Mouse (Mus musculus) heart, postnatal 0 days (tissue): ENCODE results near the gene Aifm2. TPM values are rescaled to one million over a fixed set of nuclear protein-coding genes. Genes with fewer than 3 reads are reported as not detected.
A peak's percentile ranks its signal among the peaks of the same experiment; 100 is the strongest.

Experiments
- ATAC-seq: fragments of 200-750 bp; cut with Nextera tagmentation; 2 replicates; pipeline ENCODE4 v1.8.0; 2017; ENCODE audit warnings: low read depth, moderate number of reproducible peaks, moderate library complexity; ENCODE audit not compliant: insufficient read depth
- DNase-seq: peaks from one replicate; pipeline ENCODE4 v3.0.0-alpha.2; 2016; ENCODE audit warnings: low spot score
- H3K27ac ChIP-seq: fragments of 300-500 bp; sonication (generic); 2 replicates; pipeline ENCODE4 v1.5.1; 2014; ENCODE audit warnings: low read depth, mild to moderate bottlenecking
- H3K27me3 ChIP-seq: fragments of 300-500 bp; sonication (generic); 2 replicates; pipeline ENCODE4 v1.6.1; 2014; ENCODE audit warnings: low read length, mixed read lengths; ENCODE audit not compliant: control insufficient read depth, insufficient read depth
- H3K36me3 ChIP-seq: fragments of 300-500 bp; sonication (generic); replicated peaks from 2 replicates; pipeline ENCODE4 v1.6.1; 2014; ENCODE audit warnings: low read length, mixed read lengths; ENCODE audit not compliant: control insufficient read depth, insufficient read depth
- H3K4me1 ChIP-seq: fragments of 300-500 bp; sonication (generic); 2 replicates; pipeline ENCODE4 v1.6.1; 2014; ENCODE audit warnings: antibody characterized with exemption; ENCODE audit not compliant: control insufficient read depth, insufficient read depth
- H3K4me2 ChIP-seq: fragments of 300-500 bp; sonication (generic); 2 replicates; pipeline ENCODE4 v1.6.1; 2014; ENCODE audit warnings: low read depth, mild to moderate bottlenecking, low read length, moderate library complexity
- H3K4me3 ChIP-seq: fragments of 300-500 bp; sonication (generic); 2 replicates; pipeline ENCODE4 v1.5.1; 2014; ENCODE audit warnings: low read depth, low read length
- H3K9ac ChIP-seq: fragments of 300-500 bp; sonication (generic); replicated peaks from 2 replicates; pipeline ENCODE4 v1.6.1; 2014; ENCODE audit warnings: low read depth, low read length, mixed read lengths
- H3K9me3 ChIP-seq: fragments of 300-500 bp; sonication (generic); replicated peaks from 2 replicates; pipeline ENCODE4 v1.6.1; 2016; ENCODE audit warnings: low read length; ENCODE audit not compliant: control insufficient read depth
- CTCF ChIP-seq: IDR thresholded peaks from 2 replicates; pipeline ENCODE4 v1.5.1; 2016; ENCODE audit warnings: antibody characterized with exemption, control low read depth, low read depth
- EP300 ChIP-seq: IDR thresholded peaks from 2 replicates; pipeline ENCODE4 v1.6.1; 2016; ENCODE audit warnings: antibody characterized with exemption, low read depth
- WGBS: fragments of 180-500 bp; shearing (Covaris S2); extraction: QIAGEN DNeasy Blood & Tissue Kit; methylation state at CpG from one replicate; pipeline ENCODE4 v1.1.7; 2014; 5-methylcytosine and 5-hydroxymethylcytosine counted together
- polyA plus RNA-seq: library from polyadenylated mRNA; unstranded; fragments of >200 nt; fragmentation: Nextera tagmentation; extraction: Ambion mirVana; gene quantifications from 2 replicates; pipeline ENCODE4 v1.2.1, GENCODE M21; 2015
- total RNA-seq: library from RNA; depleted of rRNA; stranded (reverse); fragments of >200 nt; gene quantifications from 2 replicates; pipeline ENCODE4 v1.2.3, GENCODE M21; 2014; ENCODE audit warnings: low replicate concordance; rRNA removed

Aifm2 gene
- total RNA-seq (34.7 and 53.4 TPM in 2 replicates), polyA plus RNA-seq (33.9 and 34.2 TPM in 2 replicates)

DNA sequence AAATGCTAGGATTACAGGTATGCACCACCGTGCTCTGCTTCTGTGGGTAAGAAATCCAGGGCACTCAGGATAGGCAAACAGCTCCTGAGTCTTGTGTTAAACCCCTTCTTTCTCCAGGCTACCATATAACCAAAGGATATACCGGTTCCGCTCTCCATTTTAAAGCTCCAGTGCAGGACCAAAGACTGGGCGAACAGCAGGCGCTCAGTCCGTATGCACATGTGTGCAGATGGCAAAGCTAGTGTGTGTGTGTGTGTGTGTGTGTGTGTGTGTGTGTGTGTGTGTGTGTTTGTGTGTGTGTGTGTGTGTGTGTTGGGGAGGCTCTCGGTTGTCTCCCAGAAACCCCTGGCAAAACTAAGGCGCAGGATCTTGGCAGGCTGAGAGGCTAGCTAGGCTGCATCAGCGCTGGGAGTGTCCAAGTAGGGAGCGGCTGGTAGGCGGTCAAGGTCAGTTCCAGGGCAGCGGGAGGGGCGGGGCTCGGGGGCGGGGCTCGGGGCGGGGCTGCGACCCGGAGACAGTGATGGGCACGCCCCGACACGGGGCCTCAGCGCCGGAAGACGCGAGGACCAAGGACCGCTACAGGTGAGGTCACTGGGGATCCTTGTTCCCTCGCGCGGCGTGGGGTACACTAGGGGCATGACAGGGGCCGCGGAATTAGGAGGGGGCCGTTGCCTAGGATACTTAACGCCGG, at the start of gene Aifm2:
Aifm2 (plus strand) TSS at position 493 of the 691 bp plus-strand sequence.
- Histone ChIP-seq H3K36me3 (no peaks in the 10 kb centered on the region), H3K27ac (peak within 1 kb of the TSS; percentile 68), H3K4me1 (peaks cover 8% of the 10 kb centered on the region; the same call in 1 of the 2 replicates), H3K9ac (peak within 1 kb of the TSS; percentile 59), H3K4me3 (peak within 1 kb of the TSS; percentile 69), H3K4me2 (peak within 1 kb of the TSS; percentile 83), H3K27me3 (no peaks in the 10 kb centered on the region), H3K9me3 (no peaks in the 10 kb centered on the region)
- DNase-seq (peak; percentile 92), ATAC-seq (peak; percentile 95)
- 12% methylated on average over 33 of the region's 36 CpGs for WGBS
- no peak for TF ChIP-seq CTCF
- TF ChIP-seq EP300 = no peak

GRCm38 (mm10) chr10:61665651-61666050, 49.4 kb upstream of the Aifm2 start:
- no peak for TF ChIP-seq EP300
- TF ChIP-seq CTCF = no peak
- no peak for ATAC-seq
- H3K36me3 ChIP-seq = peaks cover 56% of the 10 kb centered on the region
- no peaks in the 10 kb centered on the region for H3K27me3 ChIP-seq
- no peak for DNase-seq
- no peak overlapping the region for H3K4me2 ChIP-seq
- H3K4me3 ChIP-seq = no peak overlapping the region
- no peaks in the 10 kb centered on the region for H3K4me1 ChIP-seq
- H3K27ac ChIP-seq = no peak overlapping the region
- H3K9me3 ChIP-seq = no peaks in the 10 kb centered on the region
- WGBS = 58% methylated on average over 3 of the region's 3 CpGs
- no peak overlapping the region for H3K9ac ChIP-seq

DNA sequence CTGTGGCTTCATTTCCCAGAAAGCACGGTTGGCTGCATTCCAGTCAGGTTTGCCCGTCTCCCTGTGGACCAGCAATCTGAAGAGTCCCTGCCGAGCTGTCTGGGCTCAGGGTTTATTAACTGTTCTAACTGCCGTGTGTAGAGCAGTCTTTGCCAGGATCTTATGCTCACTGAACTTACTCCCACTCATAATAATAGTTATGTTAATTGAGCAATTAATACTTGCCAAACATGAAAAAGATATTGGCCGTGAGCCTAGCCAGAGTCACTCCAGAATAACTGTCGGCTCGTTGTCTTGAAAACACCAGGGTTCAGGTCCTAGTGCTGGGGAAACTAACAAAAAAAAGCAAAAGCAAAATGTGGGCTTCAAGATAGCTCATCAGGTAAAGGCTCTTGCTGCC, 45.8 kb upstream of the Aifm2 start:
- 77% methylated on average over 7 of the region's 7 CpGs for WGBS
- H3K4me3 ChIP-seq = no peak overlapping the region
- H3K27me3 ChIP-seq = no peaks in the 10 kb centered on the region
- H3K36me3 ChIP-seq = peaks cover 58% of the 10 kb centered on the region
- no peak overlapping the region for H3K4me2 ChIP-seq
- DNase-seq (no peak), ATAC-seq (no peak)
- no peak for TF ChIP-seq CTCF
- no peak overlapping the region for H3K9ac ChIP-seq
- no peaks in the 10 kb centered on the region for H3K9me3 ChIP-seq
- no peak overlapping the region for H3K27ac ChIP-seq
- no peaks in the 10 kb centered on the region for H3K4me1 ChIP-seq

GRCm38 (mm10) chr10:61669896-61670295, 45.2 kb upstream of the Aifm2 start:
- no peaks in the 10 kb centered on the region for H3K27me3 ChIP-seq
- peaks cover 61% of the 10 kb centered on the region for H3K36me3 ChIP-seq
- DNase-seq (no peak), ATAC-seq (no peak)
- no peak overlapping the region for H3K27ac ChIP-seq
- no peak for TF ChIP-seq CTCF
- no peak for TF ChIP-seq EP300
- H3K4me1 ChIP-seq = no peaks in the 10 kb centered on the region
- H3K4me2 ChIP-seq = no peak overlapping the region
- no peaks in the 10 kb centered on the region for H3K9me3 ChIP-seq
- H3K9ac ChIP-seq = no peak overlapping the region
- no peak overlapping the region for H3K4me3 ChIP-seq

- no peak overlapping the region for H3K27ac ChIP-seq
- no peak for ATAC-seq
- H3K9ac ChIP-seq = no peak overlapping the region
- TF ChIP-seq CTCF = 0 out of 2 replicates have a peak, but pooled peaks have one; percentile 11
- TF ChIP-seq EP300 = no peak
- H3K4me3 ChIP-seq = no peak overlapping the region
- no peaks in the 10 kb centered on the region for H3K27me3 ChIP-seq
- no peak overlapping the region for H3K4me2 ChIP-seq
- H3K36me3 ChIP-seq = peaks cover 57% of the 10 kb centered on the region
- H3K9me3 ChIP-seq = no peaks in the 10 kb centered on the region
- H3K4me1 ChIP-seq = no peaks in the 10 kb centered on the region
- DNase-seq = no peak
- 96% methylated on average over 3 of the region's 3 CpGs for WGBS
Measured at GRCm38 (mm10) chr10:61670758-61671157, 44.3 kb upstream of the Aifm2 start.

GRCm38 (mm10) chr10:61675935-61676334, 39.1 kb upstream of the Aifm2 start:
- WGBS = 68% methylated on average over 3 of the region's 3 CpGs
- Histone ChIP-seq H3K27me3 (no peaks in the 10 kb centered on the region), H3K27ac (no peak overlapping the region), H3K4me2 (no peak overlapping the region), H3K4me1 (peaks cover 8% of the 10 kb centered on the region; the same call in 1 of the 2 replicates), H3K4me3 (no peak overlapping the region), H3K9me3 (no peaks in the 10 kb centered on the region), H3K9ac (no peak overlapping the region), H3K36me3 (peaks cover 25% of the 10 kb centered on the region; the same call in 1 of the 2 replicates)
- TF ChIP-seq CTCF = no peak
- no peak for TF ChIP-seq EP300
- no peak for DNase-seq
- ATAC-seq = no peak
